Mouse (Mus musculus): ENCODE measurements around the gene Rnf222.
A peak's percentile ranks its signal among the peaks of the same experiment; 100 is the strongest.

- TF ChIP-seq CTCF (IDR thresholded peaks at IDR 0.05; ENCODE audit: extremely low read depth, insufficient read depth, insufficient read length, insufficient replicate concordance) (peak; percentile 96), POLR2A (IDR thresholded peaks at IDR 0.05; ENCODE audit: low read depth, low read length) (peak; percentile 94)
These were observed 13.1 kb downstream of the Rnf222 start, which contains the start of gene Rpl26 for GRCm38 (mm10) chr11:68901351-68902046.

Data from spleen, adult 2 months (tissue).